Mouse (Mus musculus) spleen, adult 2 months (tissue): ENCODE data around the gene Cluh. TPM values are rescaled to one million over a fixed set of nuclear protein-coding genes. Genes with fewer than 3 reads are reported as not detected.

Experiments
- DNase-seq, 2 experiments: peaks; one replicate each; pipeline versions ENCODE4 v3.0.0 to v3.0.0-alpha.2; 2012 to 2021; ENCODE audit warnings: low spot score in 2 of 2, low read depth in 1 of 2
- H3K27ac ChIP-seq: fragments of 200-500 bp; 2 replicates; pipeline ENCODE4 v1.5.1; 2012; ENCODE audit warnings: low read length, inconsistent platforms; ENCODE audit not compliant: insufficient read depth
- H3K27me3 ChIP-seq: fragments of 200-500 bp; 2 replicates; pipeline ENCODE4 v1.6.1; 2012; ENCODE audit warnings: mild to moderate bottlenecking, moderate library complexity, low read length, inconsistent platforms; ENCODE audit not compliant: control insufficient read depth, insufficient read depth
- H3K36me3 ChIP-seq: fragments of 200-500 bp; 2 replicates; pipeline ENCODE4 v1.6.1; 2012; ENCODE audit warnings: mild to moderate bottlenecking, low read length, inconsistent platforms; ENCODE audit not compliant: control insufficient read depth, insufficient read depth
- H3K4me1 ChIP-seq: fragments of 200-500 bp; 2 replicates; pipeline ENCODE4 v1.6.1; 2011; ENCODE audit warnings: inconsistent platforms; ENCODE audit not compliant: control insufficient read depth, insufficient read depth, insufficient read length
- H3K4me3 ChIP-seq: fragments of 200-500 bp; 2 replicates; pipeline ENCODE4 v1.5.1; 2011; ENCODE audit warnings: mild to moderate bottlenecking, inconsistent platforms; ENCODE audit not compliant: insufficient read depth, insufficient read length; ENCODE audit errors: extremely low read depth
- CTCF ChIP-seq: fragments of 200-500 bp; IDR thresholded peaks from 2 replicates; pipeline ENCODE4 v1.5.1; 2011; ENCODE audit warnings: mild to moderate bottlenecking, inconsistent platforms; ENCODE audit not compliant: insufficient read depth, insufficient read length, insufficient replicate concordance; ENCODE audit errors: extremely low read depth
- POLR2A ChIP-seq: fragments of 200-500 bp; IDR thresholded peaks from 2 replicates; pipeline ENCODE4 v1.6.1; 2011; ENCODE audit warnings: low read depth, low read length, inconsistent platforms
- WGBS: fragments of 180-500 bp; shearing (Covaris S2); methylation state at CpG from one replicate; pipeline ENCODE4 v1.1.7; 2018; 5-methylcytosine and 5-hydroxymethylcytosine counted together
- polyA plus RNA-seq: library from polyadenylated mRNA; depleted of rRNA; stranded (reverse); fragments of >200 nt; gene quantifications from 2 replicates; pipeline ENCODE4 v1.2.3, GENCODE M21; 2012; rRNA removed

Cluh gene
- polyA plus RNA-seq = 24.7 and 27.6 TPM in 2 replicates

DNA sequence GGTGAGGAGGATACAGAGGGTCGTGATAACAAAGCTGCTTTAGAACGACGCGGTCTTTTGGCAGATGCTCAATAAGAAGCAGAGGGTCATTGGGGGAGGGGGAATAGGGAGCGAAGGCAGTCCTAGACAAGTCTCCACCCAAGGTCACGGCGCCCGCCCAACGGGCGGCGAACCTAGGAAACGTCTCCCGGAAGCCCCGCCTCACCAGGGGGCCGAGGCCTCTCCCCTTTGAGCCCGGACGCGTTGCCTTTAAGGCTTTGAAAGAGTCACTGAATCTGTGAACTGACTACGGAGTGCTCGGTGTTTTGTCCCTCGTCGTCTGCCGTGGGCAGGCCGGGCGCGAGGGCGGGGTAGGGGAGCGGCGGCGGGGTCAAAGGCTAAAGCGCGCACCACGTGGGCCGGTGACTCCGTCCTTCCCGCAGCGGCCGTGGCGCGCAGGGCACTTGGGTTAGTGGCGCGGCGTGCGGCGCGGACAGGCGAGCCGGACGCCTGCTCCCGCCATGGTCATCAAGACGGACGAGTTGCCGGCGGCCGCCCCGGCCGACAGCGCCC lies at the start of gene Cluh:
Gene Cluh, plus strand, starts transcription at position 401 of the 552 bp plus-strand sequence.
- Histone ChIP-seq H3K27me3 (no peaks in the 10 kb centered on the region), H3K36me3 (no peaks in the 10 kb centered on the region), H3K27ac (peak within 1 kb of the TSS; percentile 64), H3K4me3 (peak within 1 kb of the TSS; percentile 87), H3K4me1 (peaks cover 18% of the 10 kb centered on the region)
- TF ChIP-seq POLR2A (peak; percentile 22; the same call in 1 of the 2 replicates), CTCF (no peak)
- WGBS = under 1% methylated on average over 49 of the region's 58 CpGs
- DNase-seq = peak; percentile 87 to 99

GRCm38 (mm10) chr11:74602286-74602685 lies 47.0 kb upstream of the Cluh start:
- no peak overlapping the region for H3K27ac ChIP-seq
- H3K27me3 ChIP-seq = peaks cover 2% of the 10 kb centered on the region; the same call in 1 of the 2 replicates
- no peaks in the 10 kb centered on the region for H3K4me1 ChIP-seq
- no peak for DNase-seq
- no peak for TF ChIP-seq CTCF
- TF ChIP-seq POLR2A = no peak
- H3K4me3 ChIP-seq = no peak overlapping the region
- WGBS = 85% methylated on average over 1 of the region's 1 CpGs
- H3K36me3 ChIP-seq = no peaks in the 10 kb centered on the region

DNA sequence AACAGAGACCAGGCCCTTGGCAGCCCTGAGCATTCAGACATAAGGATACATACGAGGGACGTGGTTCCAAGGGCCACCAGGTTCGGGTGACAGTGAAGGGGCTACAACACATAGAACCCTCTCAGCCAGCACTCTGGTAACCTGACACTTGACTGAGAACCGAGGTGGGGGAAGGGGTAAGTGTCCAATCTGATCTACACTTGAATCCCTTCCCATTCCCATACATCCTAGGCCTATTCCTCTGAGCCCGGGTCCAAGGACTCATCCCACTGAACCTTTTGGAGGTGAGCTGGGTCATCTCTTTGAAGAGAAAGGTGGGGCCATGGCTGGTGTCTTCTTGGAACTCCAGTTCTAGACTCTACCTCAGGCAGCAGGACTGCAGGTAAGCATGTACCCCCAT lies 39.2 kb upstream of the Cluh start:
- H3K27me3 ChIP-seq = peaks cover 13% of the 10 kb centered on the region
- WGBS = 49% methylated on average over 5 of the region's 5 CpGs
- H3K4me3 ChIP-seq = no peak overlapping the region
- H3K4me1 ChIP-seq = peaks cover 3% of the 10 kb centered on the region; the same call in 1 of the 2 replicates
- no peak overlapping the region for H3K27ac ChIP-seq
- H3K36me3 ChIP-seq = no peaks in the 10 kb centered on the region
- TF ChIP-seq POLR2A = no peak
- no peak for DNase-seq

DNA sequence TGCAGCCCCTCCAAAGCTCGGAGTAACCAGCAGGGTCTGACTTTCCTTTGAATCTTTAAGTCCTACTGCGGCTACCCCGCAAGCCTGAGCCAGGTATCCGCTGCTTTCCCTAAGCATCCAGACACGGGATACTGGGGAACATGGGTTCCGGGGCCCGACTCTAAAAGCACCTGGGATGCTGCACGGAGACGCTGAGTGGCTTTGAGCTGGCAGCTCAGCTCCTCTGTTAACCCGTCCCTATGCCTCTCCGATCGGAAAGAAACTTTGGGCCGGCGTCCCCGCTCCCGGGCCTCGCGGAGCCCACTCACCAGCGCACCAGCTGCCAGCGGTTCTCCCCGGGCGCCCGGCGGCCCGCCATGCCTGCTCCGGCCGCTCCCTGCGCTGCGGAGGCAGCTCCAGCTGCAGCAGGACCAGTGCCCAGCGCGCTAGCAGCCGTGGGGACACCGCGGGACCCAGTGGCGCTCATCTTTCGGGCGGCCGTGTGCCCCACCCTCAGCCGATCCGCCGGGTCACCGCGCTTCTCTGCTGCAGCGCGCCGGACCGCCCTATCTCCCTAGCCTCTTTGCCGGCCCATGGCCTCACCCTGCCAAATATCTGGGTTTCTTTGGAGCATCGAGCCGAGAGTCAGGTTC lies 38.6 kb upstream of the Cluh start, which contains the start of gene Rap1gap2:
Gene Rap1gap2, minus strand, starts transcription at position 371 of the 632 bp plus-strand sequence.
- peak within 1 kb of the TSS; percentile 6; the same call in 1 of the 2 replicates for H3K4me3 ChIP-seq
- TF ChIP-seq POLR2A = no peak
- TF ChIP-seq CTCF = no peak
- H3K27me3 ChIP-seq = peaks cover 11% of the 10 kb centered on the region
- H3K27ac ChIP-seq = no peak within 1 kb of the TSS
- WGBS = 4% methylated on average over 50 of the region's 50 CpGs
- no peaks in the 10 kb centered on the region for H3K36me3 ChIP-seq
- no peak for DNase-seq
- peaks cover 3% of the 10 kb centered on the region; the same call in 1 of the 2 replicates for H3K4me1 ChIP-seq

- no peak overlapping the region for H3K27ac ChIP-seq
- TF ChIP-seq CTCF = no peak
- no peak for TF ChIP-seq POLR2A
- peaks cover 11% of the 10 kb centered on the region for H3K27me3 ChIP-seq
- DNase-seq = no peak
- H3K36me3 ChIP-seq = no peaks in the 10 kb centered on the region
- H3K4me3 ChIP-seq = no peak overlapping the region
- 17% methylated on average over 7 of the region's 7 CpGs for WGBS
- peaks cover 3% of the 10 kb centered on the region; the same call in 1 of the 2 replicates for H3K4me1 ChIP-seq
Measured at GRCm38 (mm10) chr11:74611437-74611836, 37.9 kb upstream of the Cluh start.

- WGBS = 68% methylated on average over 4 of the region's 4 CpGs
- H3K4me3 ChIP-seq = no peak overlapping the region
Measured at GRCm38 (mm10) chr11:74613428-74613827, 35.9 kb upstream of the Cluh start.

DNA sequence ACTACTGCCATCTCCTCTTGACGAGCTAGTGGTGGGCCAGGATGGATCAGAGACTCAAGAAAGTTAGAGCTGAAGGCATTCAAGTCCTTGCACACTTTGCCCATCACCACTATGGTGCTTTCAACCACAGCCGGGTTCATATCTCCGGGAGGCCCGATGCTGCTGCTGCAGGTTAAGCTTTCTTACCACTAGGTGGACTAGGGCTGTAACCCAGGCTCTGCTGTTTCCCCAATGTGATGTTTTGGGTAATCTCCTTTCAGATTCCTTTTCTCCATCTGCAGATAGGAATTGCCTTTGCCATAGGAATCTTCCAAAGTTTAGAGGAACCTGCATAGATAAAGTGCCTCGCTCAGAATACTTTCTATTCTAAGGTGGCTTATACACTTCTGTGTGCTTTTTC lies 33.7 kb upstream of the Cluh start:
- H3K27me3 ChIP-seq = peaks cover 14% of the 10 kb centered on the region
- peaks cover 3% of the 10 kb centered on the region; the same call in 1 of the 2 replicates for H3K4me1 ChIP-seq
- no peak overlapping the region for H3K27ac ChIP-seq
- no peaks in the 10 kb centered on the region for H3K36me3 ChIP-seq
- DNase-seq = no peak
- 48% methylated on average over 5 of the region's 5 CpGs for WGBS
- H3K4me3 ChIP-seq = no peak overlapping the region
- TF ChIP-seq CTCF = no peak
- no peak for TF ChIP-seq POLR2A

More at GRCm38 (mm10) chr11:74613428-74613827, 35.9 kb upstream of the Cluh start:
- H3K36me3 ChIP-seq = no peaks in the 10 kb centered on the region
- no peak overlapping the region for H3K27ac ChIP-seq
- H3K27me3 ChIP-seq = peaks cover 11% of the 10 kb centered on the region
- DNase-seq = no peak
- H3K4me1 ChIP-seq = peaks cover 3% of the 10 kb centered on the region; the same call in 1 of the 2 replicates
- TF ChIP-seq POLR2A (no peak), CTCF (no peak)
